Mouse (Mus musculus): Measurements from ENCODE around the gene Gm49630. TPM values are rescaled to one million over a fixed set of nuclear protein-coding genes. Genes with fewer than 3 reads are reported as not detected.
"Not testable (repeated sequence)": the region's sequence is repeated elsewhere in the genome, so short reads cannot be mapped to it uniquely, and the experiment has no call there.

The Gm49630 gene
- polyA plus RNA-seq, 1 experiment from 2014 or later: not detected

- not testable (repeated sequence) for H3K9ac ChIP-seq (replicated peaks; ENCODE audit: low read length); ATAC-seq (ENCODE audit: low FRiP score, low TSS enrichment); H3K4me2 ChIP-seq (replicated peaks; ENCODE audit: low read depth, low read length); H3K9me3 ChIP-seq (ENCODE audit: low read length); H3K4me3 ChIP-seq (ENCODE audit: low read length); H3K27me3 ChIP-seq (ENCODE audit: insufficient read depth, low read length); H3K27ac ChIP-seq (ENCODE audit: low read length); H3K36me3 ChIP-seq (ENCODE audit: insufficient read depth, low read length); H3K4me1 ChIP-seq (ENCODE audit: insufficient read depth, low read length)
- WGBS: 81% methylated on average over 4 of the region's 8 CpGs
Observed at GRCm38 (mm10) chr17:7326415-7326814, 45.4 kb downstream of the Gm49630 start.

- H3K4me2 ChIP-seq (replicated peaks; ENCODE audit: low read depth, low read length); H3K27ac ChIP-seq (ENCODE audit: low read length); H3K4me1 ChIP-seq (ENCODE audit: insufficient read depth, low read length); H3K9ac ChIP-seq (replicated peaks; ENCODE audit: low read length); H3K9me3 ChIP-seq (ENCODE audit: low read length); H3K36me3 ChIP-seq (ENCODE audit: insufficient read depth, low read length); H3K4me3 ChIP-seq (ENCODE audit: low read length); H3K27me3 ChIP-seq (ENCODE audit: insufficient read depth, low read length); ATAC-seq (ENCODE audit: low FRiP score, low TSS enrichment): not testable (repeated sequence)
- WGBS: 90% methylated on average over 3 of the region's 5 CpGs
Observed at GRCm38 (mm10) chr17:7324346-7324745, 47.4 kb downstream of the Gm49630 start, which contains the start of gene Tcp10a. Tcp10a (plus strand) TSS chr17:7324646.

GRCm38 (mm10) chr17:7319789-7320188 is 52.0 kb downstream of the Gm49630 start:
- H3K4me2 ChIP-seq (replicated peaks; ENCODE audit: low read depth, low read length); H3K4me3 ChIP-seq (ENCODE audit: low read length); H3K27ac ChIP-seq (ENCODE audit: low read length); ATAC-seq (ENCODE audit: low FRiP score, low TSS enrichment); H3K27me3 ChIP-seq (ENCODE audit: insufficient read depth, low read length); H3K9ac ChIP-seq (replicated peaks; ENCODE audit: low read length); H3K36me3 ChIP-seq (ENCODE audit: insufficient read depth, low read length); H3K4me1 ChIP-seq (ENCODE audit: insufficient read depth, low read length); H3K9me3 ChIP-seq (ENCODE audit: low read length): not testable (repeated sequence)
- 78% methylated on average over 6 of the region's 6 CpGs for WGBS

DNA sequence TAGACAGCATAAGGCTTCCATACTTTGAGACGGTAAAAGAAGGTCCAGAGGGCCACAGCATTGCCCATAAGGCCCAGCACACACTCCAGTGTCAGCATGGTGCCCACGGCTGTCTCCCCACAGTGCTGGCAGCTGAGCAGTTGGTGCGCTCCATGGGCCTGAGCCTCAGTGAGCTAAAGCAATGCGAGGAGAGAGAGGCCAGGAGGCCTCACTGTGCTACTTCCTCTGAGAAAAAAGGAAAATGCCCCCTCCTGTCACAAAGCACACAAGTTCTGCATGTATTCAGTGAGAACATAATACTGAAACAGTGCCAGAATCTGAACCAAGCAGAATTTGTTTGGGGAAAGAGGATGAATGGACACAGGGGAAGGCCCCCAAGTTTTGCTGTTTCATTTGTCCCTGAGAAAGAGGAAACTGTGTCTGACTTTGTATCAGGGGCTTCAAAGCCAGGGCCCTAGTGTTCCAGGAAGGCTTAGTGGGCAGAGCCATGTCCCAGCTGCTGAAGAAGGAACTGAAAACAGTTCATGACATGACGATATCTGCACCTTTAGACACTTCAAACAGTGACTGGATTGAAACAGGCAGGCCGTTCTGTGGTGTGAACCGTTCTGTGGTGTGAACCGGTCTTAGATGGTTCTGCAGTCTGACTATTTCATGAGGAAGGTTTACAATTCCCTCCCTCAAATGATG is 55.9 kb downstream of the Gm49630 start:
- WGBS: 79% methylated on average over 6 of the region's 8 CpGs
- not testable (repeated sequence) for H3K36me3 ChIP-seq (ENCODE audit: insufficient read depth, low read length)

GRCm38 (mm10) chr17:7306278-7307196 is 65.2 kb downstream of the Gm49630 start:
- H3K27ac ChIP-seq (ENCODE audit: low read length); H3K9ac ChIP-seq (replicated peaks; ENCODE audit: low read length); H3K4me2 ChIP-seq (replicated peaks; ENCODE audit: low read depth, low read length); H3K4me3 ChIP-seq (ENCODE audit: low read length); H3K4me1 ChIP-seq (ENCODE audit: insufficient read depth, low read length); H3K36me3 ChIP-seq (ENCODE audit: insufficient read depth, low read length); H3K27me3 ChIP-seq (ENCODE audit: insufficient read depth, low read length); H3K9me3 ChIP-seq (ENCODE audit: low read length): not testable (repeated sequence)
- ATAC-seq (ENCODE audit: low FRiP score, low TSS enrichment): peak; percentile 82
- 68% methylated on average over 7 of the region's 8 CpGs for WGBS

More for the DNA sequence above, 55.9 kb downstream of the Gm49630 start:
- not testable (repeated sequence) for H3K9me3 ChIP-seq (ENCODE audit: low read length); H3K9ac ChIP-seq (replicated peaks; ENCODE audit: low read length); H3K4me1 ChIP-seq (ENCODE audit: insufficient read depth, low read length); H3K4me2 ChIP-seq (replicated peaks; ENCODE audit: low read depth, low read length); H3K27me3 ChIP-seq (ENCODE audit: insufficient read depth, low read length); H3K4me3 ChIP-seq (ENCODE audit: low read length); H3K27ac ChIP-seq (ENCODE audit: low read length); ATAC-seq (ENCODE audit: low FRiP score, low TSS enrichment)

Other genes with a start within 250 kb of the Gm49630 start
- gene Rps6ka2, start 201.9 kb downstream of the Gm49630 start, polyA plus RNA-seq (2015; fragmentation: Nextera tagmentation; extraction: Ambion mirVana): 18.7 and 22.5 TPM in 2 replicates
- gene Tcp10a, start 47.3 kb downstream of the Gm49630 start, polyA plus RNA-seq (2015; fragmentation: Nextera tagmentation; extraction: Ambion mirVana): not detected in 2 replicates
- not detected in 2 replicates for gene Ttll2, start 19.3 kb downstream of the Gm49630 start, polyA plus RNA-seq (2015; fragmentation: Nextera tagmentation; extraction: Ambion mirVana)
- not detected in 2 replicates for gene Unc93a2, start 13.5 kb upstream of the Gm49630 start, polyA plus RNA-seq (2015; fragmentation: Nextera tagmentation; extraction: Ambion mirVana)

Data from kidney, embryonic 16.5 days (tissue).